Mouse (Mus musculus) small intestine, adult 2 months (tissue): ENCODE results near the gene Trim38.

Source experiments
- CTCF ChIP-seq: fragments of 200-500 bp; IDR thresholded peaks from 2 replicates; pipeline ENCODE4 v1.5.1; 2012; ENCODE audit warnings: low read depth, mild to moderate bottlenecking, control low read depth, inconsistent platforms, low read length, moderate library complexity, mixed read lengths; ENCODE audit not compliant: insufficient replicate concordance, insufficient read length; ENCODE audit errors: extremely low read depth
- POLR2A ChIP-seq: fragments of 200-500 bp; IDR thresholded peaks from 2 replicates; pipeline ENCODE4 v1.6.1; 2012; ENCODE audit warnings: low read depth, mild to moderate bottlenecking, control low read depth, inconsistent platforms, low read length, moderate library complexity

DNA sequence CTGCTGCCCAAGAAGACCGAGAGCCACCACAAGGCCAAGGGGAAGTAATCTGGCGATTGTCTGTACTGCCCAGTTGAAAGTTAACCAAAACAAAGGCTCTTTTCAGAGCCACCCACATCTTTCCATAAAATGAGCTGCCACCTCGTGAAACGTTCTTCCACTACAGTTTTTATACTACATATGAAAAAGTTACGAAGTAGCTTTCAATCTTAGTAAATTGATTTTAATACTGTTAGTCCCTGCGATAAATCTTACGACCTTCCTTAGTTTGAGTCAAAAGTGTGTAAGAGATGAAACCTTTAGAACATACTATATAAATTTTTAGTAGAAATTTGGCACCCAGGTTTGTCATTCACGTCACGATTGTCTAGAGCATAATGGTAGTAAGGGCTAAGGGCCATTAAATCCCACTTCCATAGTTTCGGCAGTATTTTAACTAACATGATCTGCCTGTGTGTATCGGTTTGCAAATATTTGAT is 18.2 kb upstream of the Trim38 start:
- TF ChIP-seq POLR2A, result no peak
- no peak for TF ChIP-seq CTCF
